Mouse (Mus musculus) spleen, adult 2 months (tissue): ENCODE results near the gene Bex6. TPM values are rescaled to one million over a fixed set of nuclear protein-coding genes. Genes with fewer than 3 reads are reported as not detected.

Experiments used
- DNase-seq, 2 experiments: peaks; one replicate each; pipeline versions ENCODE4 v3.0.0 to v3.0.0-alpha.2; 2012 to 2021; ENCODE audit warnings: low spot score in 2 of 2, low read depth in 1 of 2
- H3K27ac ChIP-seq: fragments of 200-500 bp; 2 replicates; pipeline ENCODE4 v1.5.1; 2012; ENCODE audit warnings: low read length, inconsistent platforms; ENCODE audit not compliant: insufficient read depth
- H3K27me3 ChIP-seq: fragments of 200-500 bp; 2 replicates; pipeline ENCODE4 v1.6.1; 2012; ENCODE audit warnings: mild to moderate bottlenecking, moderate library complexity, low read length, inconsistent platforms; ENCODE audit not compliant: control insufficient read depth, insufficient read depth
- H3K36me3 ChIP-seq: fragments of 200-500 bp; 2 replicates; pipeline ENCODE4 v1.6.1; 2012; ENCODE audit warnings: mild to moderate bottlenecking, low read length, inconsistent platforms; ENCODE audit not compliant: control insufficient read depth, insufficient read depth
- H3K4me1 ChIP-seq: fragments of 200-500 bp; 2 replicates; pipeline ENCODE4 v1.6.1; 2011; ENCODE audit warnings: inconsistent platforms; ENCODE audit not compliant: control insufficient read depth, insufficient read depth, insufficient read length
- H3K4me3 ChIP-seq: fragments of 200-500 bp; 2 replicates; pipeline ENCODE4 v1.5.1; 2011; ENCODE audit warnings: mild to moderate bottlenecking, inconsistent platforms; ENCODE audit not compliant: insufficient read depth, insufficient read length; ENCODE audit errors: extremely low read depth
- CTCF ChIP-seq: fragments of 200-500 bp; IDR thresholded peaks from 2 replicates; pipeline ENCODE4 v1.5.1; 2011; ENCODE audit warnings: mild to moderate bottlenecking, inconsistent platforms; ENCODE audit not compliant: insufficient read depth, insufficient read length, insufficient replicate concordance; ENCODE audit errors: extremely low read depth
- POLR2A ChIP-seq: fragments of 200-500 bp; IDR thresholded peaks from 2 replicates; pipeline ENCODE4 v1.6.1; 2011; ENCODE audit warnings: low read depth, low read length, inconsistent platforms
- WGBS: fragments of 180-500 bp; shearing (Covaris S2); methylation state at CpG from one replicate; pipeline ENCODE4 v1.1.7; 2018; 5-methylcytosine and 5-hydroxymethylcytosine counted together
- polyA plus RNA-seq: library from polyadenylated mRNA; depleted of rRNA; stranded (reverse); fragments of >200 nt; gene quantifications from 2 replicates; pipeline ENCODE4 v1.2.3, GENCODE M21; 2012

Gene Bex6
- polyA plus RNA-seq, 1 experiment, result 0.85 TPM

DNA sequence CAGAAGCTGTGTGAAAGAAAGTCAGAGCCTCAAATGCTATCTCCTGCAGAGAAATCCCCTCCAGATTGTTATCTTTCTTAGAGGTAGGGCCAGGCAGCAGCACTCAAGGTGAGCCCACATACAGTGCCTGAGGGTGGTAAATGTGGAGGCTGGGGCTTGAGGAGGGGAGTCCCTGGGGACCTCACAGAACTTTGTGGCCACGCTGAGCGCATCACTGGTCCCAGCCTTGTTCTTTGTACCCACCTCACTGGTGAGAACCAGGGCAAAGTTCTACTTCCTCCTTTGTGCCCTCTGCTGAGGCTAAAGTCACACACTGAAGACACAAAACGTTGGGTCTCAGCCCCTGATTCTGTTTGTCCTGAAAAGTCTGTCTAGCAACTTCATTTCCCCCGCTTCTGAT is 16.2 kb upstream of the Bex6 start:
- H3K27me3 ChIP-seq, result no peaks in the 10 kb centered on the region
- TF ChIP-seq POLR2A, result peak; percentile 51
- TF ChIP-seq CTCF, result no peak
- peak; percentile 85 to 86 for DNase-seq
- peaks cover 12% of the 10 kb centered on the region for H3K36me3 ChIP-seq
- peak overlapping the region; percentile 98 for H3K27ac ChIP-seq
- peak overlapping the region; percentile 90 for H3K4me3 ChIP-seq
- WGBS, result 6% methylated on average over 4 of the region's 4 CpGs
- peaks cover 18% of the 10 kb centered on the region; the same call in 1 of the 2 replicates for H3K4me1 ChIP-seq

DNA sequence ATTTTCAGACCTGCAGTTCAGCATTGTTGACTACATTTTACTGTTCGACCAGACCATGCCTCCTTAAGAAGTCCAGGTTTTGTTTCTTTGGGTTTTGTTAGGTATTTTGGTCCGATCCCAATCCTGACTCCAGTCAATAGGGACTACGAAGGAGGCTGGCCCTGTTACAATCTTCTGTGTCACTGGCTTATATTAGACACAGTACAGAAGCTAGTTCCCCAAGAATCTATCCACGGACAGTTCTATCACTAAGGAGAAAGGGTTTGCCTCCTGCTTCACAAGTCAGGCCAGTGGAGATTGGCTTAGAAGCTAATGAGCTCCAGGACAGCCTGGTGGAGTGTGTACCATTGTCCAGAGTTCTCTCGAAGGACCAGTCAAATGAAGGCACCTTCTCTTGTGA is 15.7 kb upstream of the Bex6 start:
- TF ChIP-seq CTCF (no peak), POLR2A (no peak)
- H3K27me3 ChIP-seq, result no peaks in the 10 kb centered on the region
- whole genome bisulfite sequencing, result 5% methylated on average over 5 of the region's 5 CpGs
- peak overlapping the region; percentile 98 for H3K27ac ChIP-seq
- no peak for DNase-seq
- H3K4me1 ChIP-seq, result peaks cover 18% of the 10 kb centered on the region; the same call in 1 of the 2 replicates
- H3K36me3 ChIP-seq, result peaks cover 12% of the 10 kb centered on the region
- peak overlapping the region; percentile 90 for H3K4me3 ChIP-seq

DNA sequence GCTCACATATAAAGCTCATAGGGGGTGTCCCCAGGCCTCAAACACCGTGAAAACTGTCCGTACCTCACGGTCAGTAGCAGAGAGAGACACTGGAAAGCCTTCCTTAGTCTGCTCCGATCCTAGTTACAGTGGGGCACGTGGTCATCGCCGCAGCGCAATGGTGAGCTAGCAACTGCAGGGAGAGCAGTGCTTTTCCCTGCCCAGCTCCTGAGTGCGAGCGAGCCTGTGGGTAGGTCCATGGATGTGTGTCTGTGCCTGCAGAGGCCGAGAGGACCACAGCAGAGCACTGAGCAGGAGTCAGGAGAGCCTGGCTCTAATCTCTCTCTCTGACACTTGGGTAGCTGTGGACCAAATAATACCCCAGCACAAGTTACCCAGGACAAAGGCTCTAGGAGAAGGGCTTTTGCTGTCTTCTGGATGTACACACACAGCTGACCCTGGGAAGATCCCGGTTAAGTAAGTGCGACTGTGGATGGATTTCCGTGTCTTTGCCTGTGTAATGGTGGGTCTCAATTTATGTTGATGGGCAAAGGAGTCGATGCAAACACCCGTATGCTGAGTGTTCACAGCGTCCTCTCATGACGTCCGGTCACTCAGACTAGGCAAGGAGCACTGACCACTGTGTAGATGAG is 15.1 kb upstream of the Bex6 start:
- Histone ChIP-seq H3K27ac (peak overlapping the region; percentile 98), H3K4me3 (peak overlapping the region; percentile 90), H3K27me3 (no peaks in the 10 kb centered on the region), H3K36me3 (peaks cover 10% of the 10 kb centered on the region), H3K4me1 (peaks cover 18% of the 10 kb centered on the region; the same call in 1 of the 2 replicates)
- TF ChIP-seq POLR2A, result no peak
- TF ChIP-seq CTCF, result no peak
- peak in 1 of 2 experiments; percentile 30 for DNase-seq
- 3% methylated on average over 19 of the region's 19 CpGs for WGBS

GRCm38 (mm10) chr16:32165281-32165821 is 14.3 kb upstream of the Bex6 start, which contains the start of gene Nrros:
TSS of gene Nrros (minus strand) at chr16:32165594.
- Histone ChIP-seq H3K27me3 (no peaks in the 10 kb centered on the region), H3K36me3 (peaks cover 5% of the 10 kb centered on the region; the same call in 1 of the 2 replicates), H3K4me1 (peaks cover 14% of the 10 kb centered on the region; the same call in 1 of the 2 replicates), H3K27ac (peak within 1 kb of the TSS; percentile 98), H3K4me3 (peak within 1 kb of the TSS; percentile 90)
- 1% methylated on average over 25 of the region's 25 CpGs for WGBS
- TF ChIP-seq POLR2A, result peak; percentile 98
- no peak for TF ChIP-seq CTCF
- peak; percentile 83 to 87 for DNase-seq

DNA sequence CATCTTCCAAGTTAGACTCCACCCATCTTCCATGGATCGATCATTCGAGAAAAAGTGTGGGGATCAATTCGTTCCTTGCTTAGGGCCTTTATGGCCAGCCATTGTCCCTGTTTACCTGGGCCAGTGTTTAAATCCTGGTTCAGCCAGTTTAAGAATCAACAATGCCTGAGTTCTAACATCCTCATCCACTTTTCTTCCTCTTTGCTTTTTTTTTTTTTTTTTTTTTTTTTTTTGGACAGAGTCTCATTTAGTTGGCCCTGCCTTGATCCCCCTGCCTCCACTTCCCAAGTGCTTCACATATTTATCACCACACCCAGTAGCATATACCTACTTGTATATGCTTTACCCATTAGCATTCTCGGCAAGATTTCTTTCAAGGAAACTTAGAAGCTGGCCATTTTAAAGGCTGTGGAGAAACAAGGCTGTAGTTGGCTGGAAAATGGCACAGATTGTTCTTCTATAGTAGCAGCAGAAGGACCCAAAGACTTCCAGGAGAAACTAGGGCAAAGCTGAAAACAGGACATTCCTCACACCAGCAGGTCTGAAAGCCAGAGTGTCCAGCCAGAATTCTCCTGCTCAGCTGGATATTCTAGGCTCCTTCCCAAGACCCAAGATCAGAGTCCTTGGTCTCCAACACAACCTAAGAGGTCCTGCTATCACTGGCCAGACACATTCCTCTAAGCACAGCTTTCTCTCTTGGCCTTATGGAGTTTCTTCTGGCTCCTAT is 11.6 kb upstream of the Bex6 start:
- H3K27ac ChIP-seq, result no peak overlapping the region
- peaks cover 25% of the 10 kb centered on the region; the same call in 1 of the 2 replicates for H3K4me1 ChIP-seq
- no peak overlapping the region for H3K4me3 ChIP-seq
- no peak for TF ChIP-seq POLR2A
- TF ChIP-seq CTCF, result no peak
- no peak for DNase-seq
- H3K27me3 ChIP-seq, result no peaks in the 10 kb centered on the region
- no peaks in the 10 kb centered on the region for H3K36me3 ChIP-seq
- 93% methylated on average over 4 of the region's 4 CpGs for WGBS

- H3K27ac ChIP-seq, result peak overlapping the region; percentile 71
These were observed 8.4 kb upstream of the Bex6 start for GRCm38 (mm10) chr16:32171031-32171731.

More at GRCm38 (mm10) chr16:32171031-32171731, 8.4 kb upstream of the Bex6 start:
- 65% methylated on average over 5 of the region's 5 CpGs for WGBS
- Histone ChIP-seq H3K36me3 (no peaks in the 10 kb centered on the region), H3K27me3 (no peaks in the 10 kb centered on the region), H3K4me1 (peaks cover 22% of the 10 kb centered on the region; the same call in 1 of the 2 replicates), H3K4me3 (no peak overlapping the region)
- TF ChIP-seq CTCF (no peak), POLR2A (no peak)
- DNase-seq, result peak in 1 of 2 experiments; percentile 48
